Mouse (Mus musculus): ENCODE data around the gene Arpc1b. TPM values are rescaled to one million over a fixed set of nuclear protein-coding genes. Genes with fewer than 3 reads are reported as not detected.
"Not testable (repeated sequence)": the region's sequence is repeated elsewhere in the genome, so short reads cannot be mapped to it uniquely, and the experiment has no call there.

Gene Arpc1b
- 381 and 399 TPM in 2 replicates for polyA plus RNA-seq (2015; fragmentation: Nextera tagmentation; extraction: Ambion mirVana)

DNA sequence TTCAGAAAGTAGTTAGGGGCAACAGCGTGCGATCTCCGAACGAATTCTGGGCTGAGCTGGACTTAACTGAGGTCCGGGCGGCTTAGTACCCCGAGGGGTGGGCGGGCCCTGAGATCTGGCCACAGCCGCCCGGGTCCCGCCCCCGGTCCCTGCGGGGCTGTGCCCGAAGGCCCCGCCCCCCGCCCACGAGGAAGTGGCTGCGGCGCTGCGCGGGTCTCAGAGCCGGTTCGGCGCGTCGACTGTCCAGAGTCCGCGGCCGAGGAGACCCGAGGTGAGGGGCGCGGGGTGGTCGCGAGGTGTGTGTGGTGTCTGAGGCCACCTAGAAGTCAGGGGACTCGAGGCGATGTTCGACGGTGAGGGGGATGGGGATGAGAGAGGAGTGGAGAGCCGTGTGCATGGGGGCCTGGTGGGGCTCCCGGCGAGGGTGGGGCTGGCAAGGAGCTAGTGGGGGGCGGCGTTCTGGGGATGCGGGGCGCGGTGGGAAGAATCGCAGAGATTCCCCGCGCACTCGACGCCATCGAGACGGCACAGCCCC, at the start of gene Arpc1b:
TSS of gene Arpc1b (plus strand) at position 145 of the 535 bp plus-strand sequence.
- under 1% methylated on average over 51 of the region's 53 CpGs for WGBS
- peak within 1 kb of the TSS; percentile 84 for H3K27ac ChIP-seq (ENCODE audit: low read length)
- peaks cover 30% of the 10 kb centered on the region for H3K4me1 ChIP-seq (ENCODE audit: control insufficient read depth, insufficient read depth, low read length)
- no peaks in the 10 kb centered on the region for H3K9me3 ChIP-seq (replicated peaks; ENCODE audit: control insufficient read depth, low read length)
- peak within 1 kb of the TSS; percentile 89 for H3K9ac ChIP-seq (ENCODE audit: low read length)
- H3K4me3 ChIP-seq (replicated peaks; ENCODE audit: low read length), result peak within 1 kb of the TSS; percentile 78
- 0 out of 2 replicates have a peak, but pooled peaks cover 1% of the 10 kb centered on the region for H3K36me3 ChIP-seq (ENCODE audit: control insufficient read depth, insufficient read depth, low read length)
- ATAC-seq (ENCODE audit: insufficient read depth, low FRiP score), result peak; percentile 86
- H3K4me2 ChIP-seq (ENCODE audit: low read depth, low read length), result peak within 1 kb of the TSS; percentile 85
- H3K27me3 ChIP-seq (ENCODE audit: control insufficient read depth, insufficient read depth, low read length), result no peaks in the 10 kb centered on the region

DNA sequence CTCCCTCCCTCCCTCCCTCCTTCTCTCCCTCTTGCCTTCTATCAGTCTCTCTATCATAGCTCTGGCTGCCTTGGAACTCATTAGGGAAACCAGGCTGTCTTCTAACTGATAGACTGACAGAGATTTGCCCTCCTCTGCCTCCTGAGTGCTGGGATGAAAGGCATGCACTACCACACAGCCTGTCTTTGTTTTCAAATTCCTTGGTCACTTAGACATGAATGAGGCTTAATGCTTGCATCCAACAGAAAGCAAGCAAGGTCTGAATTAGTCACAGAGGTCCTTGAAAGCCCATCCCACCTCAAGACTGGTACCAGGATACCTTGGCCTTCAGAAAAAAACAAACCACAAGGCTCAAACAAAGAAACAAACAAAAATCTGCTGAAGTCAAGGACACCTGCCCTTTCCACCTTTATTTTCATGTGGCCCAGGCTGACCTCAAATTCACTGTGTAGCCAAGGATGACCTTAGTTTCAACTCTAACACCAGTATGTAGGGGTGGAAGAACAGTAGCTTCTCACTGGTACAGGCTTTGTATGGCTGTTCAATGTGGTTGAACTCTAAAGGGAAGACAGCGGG, 49.2 kb upstream of the Arpc1b start:
- Histone ChIP-seq H3K27ac (ENCODE audit: low read length) (no peak overlapping the region), H3K4me2 (ENCODE audit: low read depth, low read length) (no peak overlapping the region), H3K4me1 (ENCODE audit: control insufficient read depth, insufficient read depth, low read length) (no peaks in the 10 kb centered on the region), H3K27me3 (ENCODE audit: control insufficient read depth, insufficient read depth, low read length) (no peaks in the 10 kb centered on the region), H3K36me3 (ENCODE audit: control insufficient read depth, insufficient read depth, low read length) (no peaks in the 10 kb centered on the region), H3K4me3 (replicated peaks; ENCODE audit: low read length) (no peak overlapping the region), H3K9me3 (replicated peaks; ENCODE audit: control insufficient read depth, low read length) (no peaks in the 10 kb centered on the region), H3K9ac (ENCODE audit: low read length) (no peak overlapping the region)
- ATAC-seq (ENCODE audit: insufficient read depth, low FRiP score), result no peak
- WGBS, result 89% methylated on average over 1 of the region's 1 CpGs

DNA sequence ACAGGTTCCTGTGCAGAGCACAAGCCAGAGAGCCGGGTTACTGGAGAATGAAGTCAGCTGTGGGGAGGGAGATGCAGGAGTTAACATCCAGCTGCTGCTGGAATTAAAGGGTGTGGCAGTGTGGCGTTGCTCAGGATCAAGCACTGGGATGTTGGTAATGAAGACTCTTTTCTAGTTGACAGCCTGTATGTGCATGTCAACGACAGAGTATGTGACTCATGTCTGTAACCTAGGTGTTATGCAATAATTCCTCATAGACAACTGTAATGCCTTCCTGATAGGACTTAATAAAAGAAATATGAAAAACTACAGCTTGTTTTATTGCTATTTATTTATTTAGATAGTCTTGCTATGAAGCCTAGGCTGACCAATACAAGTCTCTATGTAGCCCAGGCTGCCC, 45.2 kb upstream of the Arpc1b start:
- Histone ChIP-seq H3K27ac (ENCODE audit: low read length) (no peak overlapping the region), H3K4me3 (replicated peaks; ENCODE audit: low read length) (no peak overlapping the region), H3K4me2 (ENCODE audit: low read depth, low read length) (no peak overlapping the region), H3K9me3 (replicated peaks; ENCODE audit: control insufficient read depth, low read length) (no peaks in the 10 kb centered on the region), H3K36me3 (ENCODE audit: control insufficient read depth, insufficient read depth, low read length) (no peaks in the 10 kb centered on the region), H3K4me1 (ENCODE audit: control insufficient read depth, insufficient read depth, low read length) (no peaks in the 10 kb centered on the region), H3K27me3 (ENCODE audit: control insufficient read depth, insufficient read depth, low read length) (no peaks in the 10 kb centered on the region), H3K9ac (ENCODE audit: low read length) (no peak overlapping the region)
- WGBS, result 34% methylated on average over 3 of the region's 3 CpGs
- no peak for ATAC-seq (ENCODE audit: insufficient read depth, low FRiP score)

DNA sequence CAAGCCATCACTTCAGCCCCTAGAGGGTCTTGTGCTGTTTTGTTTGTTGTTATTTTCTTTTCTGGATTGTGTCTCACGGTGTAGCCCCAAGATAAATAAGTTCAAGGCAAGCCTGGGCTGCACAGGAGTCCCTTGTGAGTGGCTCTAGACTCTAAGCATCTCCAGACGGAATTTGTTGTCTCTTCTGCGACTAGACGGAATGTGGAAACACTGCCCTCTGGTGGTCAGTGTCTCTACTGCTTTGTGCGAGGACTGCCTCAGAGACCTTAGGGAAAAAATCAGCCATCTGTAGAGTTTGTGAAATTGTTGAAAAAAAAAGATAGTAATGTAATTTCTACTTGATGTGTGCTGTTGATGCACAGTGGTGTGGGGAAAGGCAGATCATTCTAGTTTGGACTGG, 44.3 kb upstream of the Arpc1b start:
- H3K27ac ChIP-seq (ENCODE audit: low read length), result no peak overlapping the region
- no peaks in the 10 kb centered on the region for H3K9me3 ChIP-seq (replicated peaks; ENCODE audit: control insufficient read depth, low read length)
- H3K4me3 ChIP-seq (replicated peaks; ENCODE audit: low read length), result no peak overlapping the region
- no peaks in the 10 kb centered on the region for H3K36me3 ChIP-seq (ENCODE audit: control insufficient read depth, insufficient read depth, low read length)
- H3K27me3 ChIP-seq (ENCODE audit: control insufficient read depth, insufficient read depth, low read length), result no peaks in the 10 kb centered on the region
- WGBS, result 0% methylated on average over 5 of the region's 5 CpGs
- H3K4me2 ChIP-seq (ENCODE audit: low read depth, low read length), result no peak overlapping the region
- no peak overlapping the region for H3K9ac ChIP-seq (ENCODE audit: low read length)
- ATAC-seq (ENCODE audit: insufficient read depth, low FRiP score), result 0 out of 2 replicates have a peak, but pooled peaks have one; percentile 10
- no peaks in the 10 kb centered on the region for H3K4me1 ChIP-seq (ENCODE audit: control insufficient read depth, insufficient read depth, low read length)

DNA sequence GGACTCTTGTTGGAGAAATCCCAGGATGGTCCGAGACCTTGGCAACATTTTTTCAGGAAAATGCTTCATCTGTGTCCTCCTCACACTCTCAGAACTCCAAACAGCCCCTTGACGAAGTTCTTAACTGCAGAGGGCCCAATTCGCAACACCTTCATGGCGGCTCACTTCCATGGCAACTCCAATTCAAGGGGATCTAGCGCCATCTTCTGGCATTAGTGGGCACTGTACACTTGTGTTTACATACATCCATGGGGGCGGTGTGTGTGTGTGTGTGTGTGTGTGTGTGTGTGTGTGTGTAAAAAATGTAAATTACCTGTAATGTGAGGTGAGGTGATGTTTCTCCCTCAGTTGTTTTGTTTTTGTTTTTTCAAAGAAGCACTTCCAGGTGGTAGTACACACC, 42.7 kb upstream of the Arpc1b start:
- Histone ChIP-seq H3K27ac (ENCODE audit: low read length) (no peak overlapping the region), H3K36me3 (ENCODE audit: control insufficient read depth, insufficient read depth, low read length) (no peaks in the 10 kb centered on the region), H3K4me1 (ENCODE audit: control insufficient read depth, insufficient read depth, low read length) (no peaks in the 10 kb centered on the region), H3K9ac (ENCODE audit: low read length) (no peak overlapping the region), H3K4me2 (ENCODE audit: low read depth, low read length) (no peak overlapping the region), H3K9me3 (replicated peaks; ENCODE audit: control insufficient read depth, low read length) (no peaks in the 10 kb centered on the region), H3K4me3 (replicated peaks; ENCODE audit: low read length) (no peak overlapping the region), H3K27me3 (ENCODE audit: control insufficient read depth, insufficient read depth, low read length) (no peaks in the 10 kb centered on the region)
- no peak for ATAC-seq (ENCODE audit: insufficient read depth, low FRiP score)
- WGBS, result 44% methylated on average over 6 of the region's 6 CpGs

DNA sequence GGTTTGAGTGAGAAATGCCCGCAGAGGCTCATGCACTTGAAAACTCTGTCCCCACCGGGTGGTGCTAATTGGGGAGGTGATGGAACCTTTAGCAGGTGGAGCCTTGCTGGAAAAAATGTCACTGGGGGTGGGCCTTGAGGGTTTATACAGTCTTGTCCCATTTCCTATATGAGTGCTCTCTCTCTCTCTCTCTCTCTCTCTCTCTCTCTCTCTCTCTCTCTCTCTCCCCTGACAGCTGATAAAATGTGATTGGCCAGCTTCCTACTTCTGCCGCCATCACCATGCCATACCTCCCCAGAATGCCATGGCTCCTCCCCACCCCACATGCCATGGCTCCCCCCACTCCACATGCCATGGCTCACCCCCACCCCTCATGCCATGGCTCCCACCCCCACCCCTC, 38.9 kb upstream of the Arpc1b start:
- no peaks in the 10 kb centered on the region for H3K9me3 ChIP-seq (replicated peaks; ENCODE audit: control insufficient read depth, low read length)
- ATAC-seq (ENCODE audit: insufficient read depth, low FRiP score), result no peak
- H3K27me3 ChIP-seq (ENCODE audit: control insufficient read depth, insufficient read depth, low read length), result no peaks in the 10 kb centered on the region
- no peaks in the 10 kb centered on the region for H3K4me1 ChIP-seq (ENCODE audit: control insufficient read depth, insufficient read depth, low read length)
- no peaks in the 10 kb centered on the region for H3K36me3 ChIP-seq (ENCODE audit: control insufficient read depth, insufficient read depth, low read length)
- H3K4me2 ChIP-seq (ENCODE audit: low read depth, low read length), result no peak overlapping the region
- no peak overlapping the region for H3K27ac ChIP-seq (ENCODE audit: low read length)
- no peak overlapping the region for H3K4me3 ChIP-seq (replicated peaks; ENCODE audit: low read length)
- H3K9ac ChIP-seq (ENCODE audit: low read length), result no peak overlapping the region
- WGBS, result 50% methylated on average over 3 of the region's 3 CpGs

DNA sequence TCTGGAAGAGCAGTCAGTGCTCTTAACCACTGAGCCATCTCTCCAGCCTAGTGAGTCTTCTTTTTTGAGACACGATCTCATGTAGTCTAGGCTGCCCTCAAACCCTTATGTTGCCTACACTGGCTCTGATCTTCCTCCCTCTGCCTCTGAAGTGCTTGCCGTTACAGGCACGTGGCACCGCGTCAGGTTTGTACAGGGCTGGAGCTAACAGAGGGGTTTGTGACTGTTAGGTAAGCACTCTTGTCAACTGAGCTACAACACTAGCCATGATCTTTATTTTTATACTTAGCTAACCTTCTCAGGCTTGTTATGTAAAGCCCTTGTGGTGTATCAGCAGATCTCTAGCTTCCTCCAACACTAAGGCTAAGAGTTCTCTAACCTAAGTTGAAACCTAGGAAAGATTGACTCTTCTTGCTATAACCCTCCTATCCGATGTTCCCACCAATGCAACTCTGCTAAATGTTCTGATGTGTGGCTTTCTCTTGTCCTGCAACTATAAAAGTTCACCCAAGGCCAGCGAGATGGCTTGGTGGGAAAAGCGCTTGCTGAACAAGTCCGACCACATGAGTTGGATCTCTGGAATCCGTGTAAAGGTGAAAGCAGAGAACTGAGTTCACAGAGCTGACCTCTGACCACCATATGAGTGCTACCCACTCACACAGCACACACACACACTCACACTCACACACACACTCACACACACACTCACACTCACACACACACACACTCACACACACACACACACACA, 32.0 kb upstream of the Arpc1b start:
- 83% methylated on average over 10 of the region's 10 CpGs for WGBS

DNA sequence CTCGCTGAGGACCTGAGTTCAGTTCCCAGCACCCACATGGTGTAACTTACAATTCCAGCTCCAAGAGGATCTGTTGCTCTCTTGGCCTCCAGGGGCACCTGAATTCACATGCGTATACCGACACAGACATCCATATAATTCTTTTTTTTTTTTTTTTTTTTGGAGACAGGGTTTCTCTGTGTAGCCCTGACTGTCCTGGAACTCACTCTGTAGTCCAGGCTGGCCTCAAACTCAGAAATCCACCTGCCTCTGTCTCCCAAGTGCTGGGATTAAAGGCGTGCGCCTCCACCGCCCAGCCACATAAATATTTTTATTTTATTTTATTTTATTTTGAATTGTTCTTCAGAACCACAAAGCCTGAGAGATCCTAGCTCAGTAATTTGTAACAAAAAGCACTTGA, 30.8 kb upstream of the Arpc1b start:
- Histone ChIP-seq H3K4me2 (ENCODE audit: low read depth, low read length) (peak overlapping the region; percentile 97), H3K4me3 (replicated peaks; ENCODE audit: low read length) (peak overlapping the region; percentile 92), H3K27ac (ENCODE audit: low read length) (peak overlapping the region; percentile 81), H3K9ac (ENCODE audit: low read length) (peak overlapping the region; percentile 97)
- 44% methylated on average over 6 of the region's 6 CpGs for WGBS
- H3K36me3 ChIP-seq (ENCODE audit: control insufficient read depth, insufficient read depth, low read length); H3K9me3 ChIP-seq (replicated peaks; ENCODE audit: control insufficient read depth, low read length); H3K4me1 ChIP-seq (ENCODE audit: control insufficient read depth, insufficient read depth, low read length); ATAC-seq (ENCODE audit: insufficient read depth, low FRiP score); H3K27me3 ChIP-seq (ENCODE audit: control insufficient read depth, insufficient read depth, low read length): not testable (repeated sequence)

More for the DNA sequence above, 32.0 kb upstream of the Arpc1b start:
- peaks cover 3% of the 10 kb centered on the region; the same call in 1 of the 2 replicates for H3K36me3 ChIP-seq (ENCODE audit: control insufficient read depth, insufficient read depth, low read length)
- H3K4me3 ChIP-seq (replicated peaks; ENCODE audit: low read length), result no peak overlapping the region
- no peak for ATAC-seq (ENCODE audit: insufficient read depth, low FRiP score)
- no peak overlapping the region for H3K4me2 ChIP-seq (ENCODE audit: low read depth, low read length)
- peaks cover 6% of the 10 kb centered on the region for H3K4me1 ChIP-seq (ENCODE audit: control insufficient read depth, insufficient read depth, low read length)
- no peak overlapping the region for H3K27ac ChIP-seq (ENCODE audit: low read length)
- H3K27me3 ChIP-seq (ENCODE audit: control insufficient read depth, insufficient read depth, low read length), result no peaks in the 10 kb centered on the region
- H3K9ac ChIP-seq (ENCODE audit: low read length), result no peak overlapping the region
- no peaks in the 10 kb centered on the region for H3K9me3 ChIP-seq (replicated peaks; ENCODE audit: control insufficient read depth, low read length)
